Comparison of ENCODE assay signal across 8 mouse cellular contexts in the genomic region with DNA sequence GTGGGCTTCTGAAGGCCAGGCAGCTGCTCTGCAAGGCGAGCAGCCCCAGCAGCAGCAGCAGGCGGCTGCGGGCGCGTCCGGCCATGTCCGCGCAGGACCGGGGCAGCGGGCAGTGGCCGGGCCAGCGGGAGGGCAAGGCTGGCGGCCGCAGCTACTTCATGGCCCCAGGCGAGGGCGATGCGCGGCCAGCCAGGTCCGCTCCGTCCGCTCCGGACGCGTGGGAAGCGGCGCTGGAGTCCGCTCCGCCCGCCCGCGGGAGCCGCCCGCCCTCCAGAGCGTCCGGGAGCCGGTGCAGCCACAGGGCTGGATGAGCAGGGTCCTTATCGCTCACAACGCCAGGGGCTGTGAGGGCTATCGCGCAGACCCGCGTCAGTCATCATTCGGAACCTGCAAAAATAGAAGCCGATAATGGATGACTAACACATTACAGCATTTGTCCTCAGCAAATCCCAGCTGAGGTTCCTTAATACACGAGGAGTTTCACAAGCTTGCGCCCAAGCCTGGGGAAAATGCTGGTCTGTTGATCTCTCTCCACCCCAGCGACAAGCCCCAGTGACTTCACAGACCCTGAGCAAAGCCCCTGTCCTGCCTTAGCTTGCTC.
DNase-seq lines count a peak whose midpoint lies in the region; ATAC-seq and TF ChIP-seq lines count a peak whose summit lies in the region.

No protein-coding gene starts in this region.

- peak overlapping the region; percentile 66 for H3K4me3 ChIP-seq in embryonic facial prominence, embryonic 11.5 days (ENCODE audit: low read depth, low read length)
- H3K4me3 ChIP-seq in kidney, adult 2 months (ENCODE audit: insufficient read depth, low read depth, low read length): peak overlapping the region; percentile 84
- H3K4me3 ChIP-seq in midbrain, embryonic 16.5 days (ENCODE audit: low read depth, low read length): peak overlapping the region; percentile 67
- peak overlapping the region; percentile 85 for H3K4me3 ChIP-seq in testis, adult 2 months (ENCODE audit: control insufficient read depth, low read depth, low read length)

- peak overlapping the region; percentile 77 for H3K9ac ChIP-seq in embryonic facial prominence, embryonic 11.5 days (replicated peaks; ENCODE audit: low read length)
- H3K9ac ChIP-seq in midbrain, embryonic 16.5 days (ENCODE audit: low read depth, low read length): peak overlapping the region; percentile 81

- peak; percentile 3 for DNase-seq in thymus, postnatal 14 days
- DNase-seq in thymus, postnatal 10 days (ENCODE audit: low spot score in 2 of 2): no peak
- peak; percentile 73 for DNase-seq in embryonic facial prominence, embryonic 11.5 days (ENCODE audit: low spot score)
- peak; percentile 87 to 90 for DNase-seq in heart, adult 18-20 months
- peak; percentile 77 for DNase-seq in kidney, adult 2 months
- peak; percentile 59 for DNase-seq in liver

- ATAC-seq in embryonic facial prominence, embryonic 11.5 days (replicated peaks; ENCODE audit: insufficient number of reproducible peaks, low FRiP score, low TSS enrichment, low read depth): peak; percentile 93
- peak; percentile 92 for ATAC-seq in midbrain, embryonic 16.5 days

- H3K4me2 ChIP-seq in embryonic facial prominence, embryonic 11.5 days (ENCODE audit: low read depth, low read length): peak overlapping the region; percentile 85
- peak overlapping the region; percentile 59 for H3K4me2 ChIP-seq in midbrain, embryonic 16.5 days (ENCODE audit: low read length)

- 0 out of 2 replicates have a peak overlapping the region, but pooled peaks have one; percentile 41 for H3K27ac ChIP-seq in embryonic facial prominence, embryonic 11.5 days (replicated peaks; ENCODE audit: low read depth, low read length)
- H3K27ac ChIP-seq in kidney, adult 2 months (ENCODE audit: insufficient read depth, low read depth, low read length): peak overlapping the region; percentile 54; the same call in 1 of the 2 replicates
- peak overlapping the region; percentile 94 for H3K27ac ChIP-seq in midbrain, embryonic 16.5 days (ENCODE audit: low read length)
- peak overlapping the region; percentile 67; the same call in 1 of the 2 replicates for H3K27ac ChIP-seq in testis, adult 2 months (ENCODE audit: control insufficient read depth, insufficient read depth, low read depth, low read length)

- TF ChIP-seq POLR2A in kidney, adult 2 months (IDR thresholded peaks at IDR 0.05; ENCODE audit: low read depth, low read length): no peak
- TF ChIP-seq POLR2A in testis, adult 2 months (IDR thresholded peaks at IDR 0.05; ENCODE audit: control insufficient read depth, low read depth, low read length): no peak

- 1% methylated on average over 30 of the region's 47 CpGs for WGBS in embryonic facial prominence, embryonic 11.5 days
- WGBS in kidney, adult 2 months: under 1% methylated on average over 47 of the region's 47 CpGs
- under 1% methylated on average over 47 of the region's 47 CpGs for WGBS in midbrain, embryonic 16.5 days

- H3K4me1 ChIP-seq in embryonic facial prominence, embryonic 11.5 days (ENCODE audit: control insufficient read depth, insufficient read depth, low read length): no peaks in the 10 kb centered on the region
- no peaks in the 10 kb centered on the region; the same call in 1 of the 2 replicates for H3K4me1 ChIP-seq in kidney, adult 2 months (ENCODE audit: control insufficient read depth, insufficient read depth, low read length)
- H3K4me1 ChIP-seq in midbrain, embryonic 16.5 days (ENCODE audit: control insufficient read depth, insufficient read depth, low read length): peaks cover 16% of the 10 kb centered on the region
- peaks cover 6% of the 10 kb centered on the region for H3K4me1 ChIP-seq in testis, adult 2 months (ENCODE audit: control insufficient read depth, insufficient read depth, low read length)

- H3K27me3 ChIP-seq in embryonic facial prominence, embryonic 11.5 days (ENCODE audit: control insufficient read depth, insufficient read depth, low read length): no peaks in the 10 kb centered on the region
- H3K27me3 ChIP-seq in kidney, adult 2 months (replicated peaks; ENCODE audit: control insufficient read depth, insufficient read depth, low read length): no peaks in the 10 kb centered on the region
- no peaks in the 10 kb centered on the region for H3K27me3 ChIP-seq in midbrain, embryonic 16.5 days (ENCODE audit: control insufficient read depth, insufficient read depth, low read depth, low read length)
- H3K27me3 ChIP-seq in testis, adult 2 months (ENCODE audit: control insufficient read depth, insufficient read depth, low read length): no peaks in the 10 kb centered on the region

- H3K9me3 ChIP-seq in embryonic facial prominence, embryonic 11.5 days (replicated peaks; ENCODE audit: control insufficient read depth, low read length): no peaks in the 10 kb centered on the region
- no peaks in the 10 kb centered on the region for H3K9me3 ChIP-seq in midbrain, embryonic 16.5 days (replicated peaks; ENCODE audit: control insufficient read depth, low read length, poor library complexity, severe bottlenecking)

- TF ChIP-seq CTCF in kidney, adult 2 months (conservative IDR thresholded peaks at IDR 0.05; ENCODE audit: insufficient read depth, insufficient read length, low read depth, low read length): no peak
- no peak for TF ChIP-seq CTCF in testis, adult 2 months (IDR thresholded peaks at IDR 0.05; ENCODE audit: control insufficient read depth, insufficient read depth, insufficient replicate concordance, low read depth, low read length)

- no peaks in the 10 kb centered on the region for H3K36me3 ChIP-seq in embryonic facial prominence, embryonic 11.5 days (replicated peaks; ENCODE audit: control insufficient read depth, insufficient read depth, low read depth, low read length)
- no peaks in the 10 kb centered on the region for H3K36me3 ChIP-seq in kidney, adult 2 months (ENCODE audit: control insufficient read depth, insufficient read depth, low read length)
- no peaks in the 10 kb centered on the region for H3K36me3 ChIP-seq in midbrain, embryonic 16.5 days (ENCODE audit: control insufficient read depth, insufficient read depth, low read length)
- H3K36me3 ChIP-seq in testis, adult 2 months (ENCODE audit: control insufficient read depth, insufficient read depth, low read length): no peaks in the 10 kb centered on the region

Comparison
In these comparisons a context has a peak if more than half of its experiments do, and no peak if none do; other contexts are left out.
1. DNase-seq: peak in thymus, postnatal 14 days (single experiment), embryonic facial prominence, embryonic 11.5 days (single experiment), heart, adult 18-20 months (2 of 2), kidney, adult 2 months (single experiment) and liver (single experiment); none in thymus, postnatal 10 days (0 of 2).
2. H3K27ac ChIP-seq: peak in every context shown above with its lines; median percentile 94 in midbrain, embryonic 16.5 days; 67 in testis, adult 2 months; 54 in kidney, adult 2 months; 41 in embryonic facial prominence, embryonic 11.5 days.
3. Peak in every context shown above with its lines, with median percentiles within 50 percentile points of each other: H3K4me3 ChIP-seq.